Mouse (Mus musculus) thymus, postnatal 36 days (tissue): ENCODE measurements at regions not wholly inside any gene's neighbourhood (a gene's known extent, or its start where the extent isn't known, plus 50 kb on each side); places are given as distances from the start of the nearest gene placed in this dataset.

Experiments
- DNase-seq, 2 experiments: peaks; one replicate each; pipeline ENCODE4 v3.0.0; 2022; ENCODE audit warnings: mixed read lengths in 2 of 2

GRCm38 (mm10) chr17:47139171-47139617, 128.8 kb upstream of the Ubr2 start:
- DNase-seq = peak; percentile 43 to 55

DNA sequence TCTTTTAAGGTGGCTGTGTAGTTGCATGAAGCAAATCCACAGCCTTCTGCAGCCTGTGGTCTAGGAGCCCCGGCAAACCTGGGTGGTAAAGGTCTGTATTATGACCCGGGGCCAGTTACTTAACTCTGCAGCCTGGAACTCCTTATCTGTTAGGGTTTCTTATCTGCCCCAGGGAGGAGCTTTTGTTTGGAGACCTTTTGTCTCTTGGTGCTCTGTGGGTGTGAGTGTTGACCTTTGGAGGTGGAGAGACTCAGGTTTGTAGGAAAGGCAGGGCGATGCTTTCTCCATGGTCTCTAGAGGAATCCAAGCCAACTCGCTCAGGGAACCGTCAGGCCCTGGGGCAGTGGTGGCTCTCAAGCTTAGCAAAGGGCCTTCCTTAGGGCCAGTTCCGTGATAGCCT, 127.8 kb upstream of the Ubr2 start:
- no peak for DNase-seq

- no peak for DNase-seq
These were observed 125.0 kb upstream of the Ubr2 start for GRCm38 (mm10) chr17:47135391-47135790.

DNA sequence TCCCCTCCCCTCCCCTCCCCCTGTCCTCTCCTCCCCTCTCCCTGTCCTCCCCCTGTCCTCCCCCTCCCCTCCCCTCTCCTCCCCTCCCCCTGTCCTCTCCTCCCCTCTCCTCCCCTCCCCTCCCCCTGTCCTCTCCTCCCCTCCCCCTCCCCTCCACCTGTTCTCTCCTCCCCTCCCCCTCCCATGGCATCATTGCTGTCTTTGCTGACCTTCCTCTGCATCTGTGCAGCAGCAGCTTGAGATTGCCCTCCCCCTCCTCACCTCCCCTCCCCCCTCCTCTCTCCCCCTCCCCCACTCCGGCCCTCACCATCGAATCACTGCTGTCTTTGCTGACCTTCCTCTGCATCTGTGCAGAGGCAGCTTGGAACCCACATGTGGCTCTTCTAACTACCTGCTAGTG, 123.4 kb upstream of the Ubr2 start:
- no peak for DNase-seq

- DNase-seq = no peak
These were observed 117.2 kb upstream of the Ubr2 start for GRCm38 (mm10) chr17:47127571-47127970.

DNA sequence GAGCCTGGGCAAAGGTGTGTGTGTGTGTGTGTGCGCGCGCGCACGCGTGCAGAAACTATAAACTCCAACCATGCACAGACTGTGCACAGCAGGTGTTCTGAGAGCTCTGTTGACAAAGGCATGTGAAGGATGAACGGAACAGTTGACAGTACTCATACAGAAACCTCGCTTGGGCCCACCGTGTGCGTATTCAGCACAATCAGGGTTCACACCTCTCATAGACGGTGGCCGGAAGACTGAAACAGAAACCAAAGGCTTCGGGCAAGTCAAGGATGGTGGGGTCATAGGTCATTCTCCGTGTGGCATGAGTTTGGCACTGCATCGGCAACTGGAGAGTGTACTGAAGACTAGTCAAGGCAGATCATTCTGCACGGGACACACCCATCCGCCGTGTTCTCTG, 113.2 kb upstream of the Ubr2 start:
- DNase-seq = no peak

DNA sequence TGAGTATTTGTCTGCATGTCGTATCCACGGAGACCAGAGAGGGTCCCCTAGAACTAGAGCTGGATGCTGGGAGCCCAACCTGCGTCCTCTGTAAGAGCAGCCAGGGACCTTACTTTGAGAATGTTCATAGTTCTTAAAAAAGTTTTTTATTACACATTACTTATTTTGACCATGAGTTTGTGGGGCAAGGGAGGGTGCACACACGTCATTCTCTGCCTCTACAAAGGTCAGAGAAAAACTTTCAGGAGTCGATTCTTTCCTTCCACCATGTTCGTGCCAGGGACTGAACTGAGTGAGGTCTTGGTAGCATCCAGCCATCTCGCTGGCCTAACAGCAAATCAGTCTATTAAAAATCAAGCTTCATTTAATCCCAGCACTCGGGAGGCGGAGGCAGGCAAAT, 111.9 kb upstream of the Ubr2 start:
- DNase-seq = no peak

DNA sequence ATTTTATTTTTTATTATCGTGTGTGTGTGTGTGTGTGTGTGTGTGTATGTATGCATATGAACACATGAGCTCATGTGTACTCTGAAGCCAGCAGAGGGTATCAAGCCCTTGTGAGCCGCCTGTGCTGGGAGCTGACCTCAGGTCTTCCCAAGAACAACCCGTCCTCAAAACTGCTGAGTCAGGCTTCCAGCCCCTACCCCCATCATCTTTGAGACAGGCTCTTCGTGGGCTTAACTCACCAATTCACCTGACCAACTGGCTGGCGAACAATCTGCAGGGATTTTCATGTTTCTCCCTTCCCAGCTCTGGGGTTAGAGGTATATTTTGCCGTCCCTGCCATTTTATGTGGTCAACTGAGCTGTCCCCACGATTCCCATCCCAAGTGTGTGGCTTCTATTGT, 107.7 kb upstream of the Ubr2 start:
- DNase-seq = no peak

- DNase-seq = peak; percentile 43 to 45
These were observed 105.4 kb upstream of the Ubr2 start for GRCm38 (mm10) chr17:47115754-47116153.

GRCm38 (mm10) chr17:47115141-47115540, 104.8 kb upstream of the Ubr2 start:
- DNase-seq = no peak

GRCm38 (mm10) chr17:47114736-47115135, 104.4 kb upstream of the Ubr2 start:
- DNase-seq = no peak

DNA sequence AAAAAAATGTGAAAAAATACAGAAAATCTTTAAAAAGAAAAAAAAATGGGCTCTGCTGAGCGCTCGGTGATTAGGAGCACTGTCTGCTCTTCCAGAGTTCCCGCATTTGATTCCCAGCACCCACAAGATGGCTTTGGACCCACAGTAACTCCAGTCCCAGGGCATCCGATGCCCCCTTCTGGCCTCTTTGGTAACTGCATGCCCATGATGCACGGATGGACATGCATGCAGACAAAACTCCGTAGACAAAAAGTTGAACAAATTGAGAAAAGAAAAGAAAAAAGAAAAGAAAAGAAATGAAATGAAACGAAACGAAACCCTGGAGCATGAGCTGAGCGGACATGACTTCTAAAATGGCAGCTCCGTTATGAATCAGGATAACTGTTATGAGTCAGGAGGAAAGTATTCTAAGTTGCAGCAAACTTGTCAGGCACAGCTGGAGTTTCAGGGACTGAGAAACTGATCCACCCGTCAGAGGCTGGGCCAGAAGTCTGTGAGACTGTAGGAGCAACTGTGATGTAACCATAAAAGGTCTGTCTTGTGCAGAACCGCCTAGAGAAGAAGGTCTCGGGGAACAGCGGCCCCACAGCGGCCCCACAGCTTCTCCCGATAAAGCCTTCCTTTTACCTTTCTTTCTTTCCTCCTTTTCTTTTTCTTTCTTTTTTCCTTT, 102.3 kb upstream of the Ubr2 start:
- DNase-seq = peak; percentile 15 to 16

- DNase-seq = no peak
These were observed 100.5 kb upstream of the Ubr2 start for GRCm38 (mm10) chr17:47110836-47111235.

DNA sequence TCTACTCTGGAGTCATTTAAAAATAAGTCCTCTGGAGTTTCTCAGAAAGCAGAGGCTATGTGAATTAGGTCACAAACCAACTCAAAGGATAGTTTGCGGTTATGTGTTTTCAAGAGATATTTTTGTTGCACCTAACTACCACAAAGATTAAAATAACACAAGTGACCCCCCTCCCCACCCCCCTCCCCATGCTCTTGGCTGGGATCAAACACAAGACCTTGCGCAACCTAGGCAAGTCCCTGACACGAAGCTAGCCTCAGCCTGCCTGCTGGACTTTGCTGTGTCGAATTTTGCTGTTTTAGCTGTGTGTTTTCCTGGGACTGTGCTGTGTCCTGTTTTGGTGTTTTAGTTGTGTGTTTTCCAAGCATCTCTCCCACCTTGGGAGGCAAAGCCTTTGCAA, 94.0 kb upstream of the Ubr2 start:
- DNase-seq = no peak

- DNase-seq = no peak
These were observed 84.8 kb upstream of the Ubr2 start for GRCm38 (mm10) chr17:47095191-47095590.

GRCm38 (mm10) chr17:47092076-47092475, 81.7 kb upstream of the Ubr2 start:
- no peak for DNase-seq

DNA sequence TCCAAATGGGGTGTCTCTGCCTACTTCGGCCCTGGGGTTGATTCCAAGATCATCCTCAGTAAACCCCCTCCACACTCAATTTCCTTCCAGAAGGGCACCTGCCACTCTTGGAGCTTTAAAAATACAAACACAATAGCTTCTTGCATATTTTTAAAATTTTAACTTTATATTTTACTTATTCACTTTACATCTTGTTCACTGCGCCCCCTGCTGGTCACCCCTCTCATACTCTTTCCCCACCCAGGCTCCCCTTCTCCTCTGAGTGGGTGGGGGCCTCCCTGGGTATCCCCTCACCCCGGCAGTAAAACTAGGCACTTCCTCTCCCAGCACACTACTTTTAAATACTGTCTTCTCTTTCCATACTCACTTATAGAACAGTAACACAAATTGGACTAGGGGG, 79.4 kb upstream of the Ubr2 start:
- DNase-seq = peak in 1 of 2 experiments; percentile 21

- no peak for DNase-seq
These were observed 58.9 kb upstream of the Ubr2 start for GRCm38 (mm10) chr17:47069206-47069605.

- no peak for DNase-seq
These were observed 55.0 kb upstream of the Ubr2 start for GRCm38 (mm10) chr17:47065307-47065901.

DNA sequence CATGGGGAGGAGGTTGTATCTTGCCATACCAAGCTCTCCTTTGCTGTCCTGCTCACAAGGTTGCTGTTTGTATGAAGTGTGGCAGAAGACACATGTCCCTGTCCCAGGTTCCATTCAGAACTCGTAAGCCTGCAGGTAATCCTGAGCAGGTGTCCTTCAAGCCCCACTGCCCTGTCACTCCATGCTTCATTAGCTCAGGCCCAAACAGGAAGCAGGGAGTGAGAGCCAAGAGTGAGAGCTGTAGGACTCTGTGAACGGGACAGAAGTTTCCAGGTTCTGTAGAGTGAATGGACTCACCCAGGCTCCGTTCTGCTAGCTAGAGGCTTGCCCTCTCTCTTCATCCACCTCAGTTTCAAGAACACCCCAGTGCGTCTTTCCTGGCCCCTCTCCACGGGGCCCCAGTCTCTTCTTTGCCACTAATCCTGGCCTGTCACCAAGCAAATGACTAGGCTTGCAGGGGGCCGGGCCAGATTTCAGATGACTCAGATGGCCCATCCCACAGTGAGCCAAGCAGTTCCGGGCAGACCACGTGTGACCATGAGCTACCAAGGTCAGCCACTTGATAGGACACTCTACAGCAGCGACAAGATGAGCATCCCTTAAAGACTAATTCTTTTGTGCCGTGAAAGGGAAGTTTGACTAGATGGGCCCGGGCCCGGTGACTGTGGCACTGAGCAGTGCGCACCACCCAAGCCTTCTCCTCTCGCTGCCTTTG, 54.4 kb upstream of the Ubr2 start:
- no peak for DNase-seq

GRCm38 (mm10) chr17:47064006-47064405, 53.6 kb upstream of the Ubr2 start:
- no peak for DNase-seq

- no peak for DNase-seq
These were observed 50.8 kb upstream of the Ubr2 start for GRCm38 (mm10) chr17:47061031-47061620.
